Mouse (Mus musculus) liver, embryonic 14.5 days (tissue): ENCODE measurements around the gene Als2cl.

Source experiments
- CTCF ChIP-seq: IDR thresholded peaks from 2 replicates; pipeline ENCODE4 v1.5.1; 2016; ENCODE audit warnings: antibody characterized with exemption, low read depth, control low read depth
- EP300 ChIP-seq: IDR thresholded peaks from 2 replicates; pipeline ENCODE4 v1.6.1; 2016; ENCODE audit warnings: antibody characterized with exemption, low read depth

DNA sequence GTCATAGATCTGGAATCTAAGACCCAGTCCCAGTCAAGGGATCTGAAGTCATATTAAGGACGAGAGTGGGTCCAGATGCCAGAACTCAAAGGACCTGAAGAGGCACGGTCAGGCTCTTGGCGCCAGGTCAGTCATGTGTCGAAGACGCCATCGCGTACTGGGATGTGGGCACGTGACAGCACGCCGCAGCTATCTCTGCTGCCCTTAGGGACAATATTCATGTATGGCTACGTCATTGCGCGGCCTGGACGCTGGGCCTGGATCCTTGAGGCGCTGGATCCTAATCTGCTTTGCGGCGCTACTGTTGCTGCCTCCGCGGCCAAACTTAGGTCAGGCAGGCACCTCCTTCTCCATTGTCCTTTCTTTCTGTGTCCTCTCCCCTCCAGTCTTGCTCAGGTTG lies 45.3 kb upstream of the Als2cl start, which contains the start of gene Prss45:
- TF ChIP-seq EP300 (no peak), CTCF (no peak)
